ENCODE assay signal across 29 mouse cellular contexts in genomic region chr12:14880458-14880857, GRCm38 (mm10).
"Had no signal": no experiment of that assay in that cellular context is flagged by ENCODE, and none has a peak within 500 bp of the region (broad histone marks: within the 10 kb centered on the region; RNA-seq: fewer than 3 reads in every experiment).

No protein-coding gene starts in this region.

- H3K4me3 ChIP-seq: embryonic facial prominence, embryonic 10.5 days; embryonic facial prominence, embryonic 12.5 days; embryonic facial prominence, embryonic 13.5 days; embryonic facial prominence, embryonic 15.5 days; erythroblast, embryonic 14.5 days; forebrain, embryonic 10.5 days; forebrain, embryonic 12.5 days; forebrain, embryonic 13.5 days; forebrain, embryonic 15.5 days; gastrocnemius, adult 2 months; heart, adult 2 months had no signal

- H3K4me2 ChIP-seq: embryonic facial prominence, embryonic 12.5 days; embryonic facial prominence, embryonic 13.5 days; embryonic facial prominence, embryonic 15.5 days; forebrain, embryonic 12.5 days; forebrain, embryonic 13.5 days; forebrain, embryonic 15.5 days had no signal

- H3K9me3 ChIP-seq: embryonic facial prominence, embryonic 10.5 days; embryonic facial prominence, embryonic 12.5 days; embryonic facial prominence, embryonic 13.5 days; embryonic facial prominence, embryonic 15.5 days; forebrain, embryonic 10.5 days; forebrain, embryonic 12.5 days; forebrain, embryonic 13.5 days; forebrain, embryonic 15.5 days had no signal

- DNase-seq: cerebellum, adult 2 months; cerebellum, adult 8-10 months; cerebellum, adult 9-10 months; cerebellum, adult 9-11 months; cerebellum, postnatal 10 days; cerebellum, postnatal 14 days; cerebellum, postnatal 25 days; cerebellum, postnatal 36 days; embryo, embryonic 11 days; forebrain, postnatal 0 days; gastrocnemius, adult 2 months; gastrocnemius, postnatal 10 days; gastrocnemius, postnatal 14 days; gastrocnemius, postnatal 25 days; gastrocnemius, postnatal 36 days; heart, adult 11 months; heart, adult 18-20 months; heart, adult 2 months had no signal

- H3K36me3 ChIP-seq: embryonic facial prominence, embryonic 10.5 days; embryonic facial prominence, embryonic 12.5 days; embryonic facial prominence, embryonic 13.5 days; embryonic facial prominence, embryonic 15.5 days; forebrain, embryonic 10.5 days; forebrain, embryonic 12.5 days; forebrain, embryonic 15.5 days had no signal

- H3K4me1 ChIP-seq: embryonic facial prominence, embryonic 10.5 days; embryonic facial prominence, embryonic 12.5 days; embryonic facial prominence, embryonic 13.5 days; embryonic facial prominence, embryonic 15.5 days; forebrain, embryonic 10.5 days had no signal

- H3K27ac ChIP-seq: embryonic facial prominence, embryonic 10.5 days; embryonic facial prominence, embryonic 12.5 days; embryonic facial prominence, embryonic 13.5 days; embryonic facial prominence, embryonic 15.5 days; forebrain, embryonic 10.5 days; forebrain, embryonic 12.5 days; forebrain, embryonic 13.5 days; forebrain, embryonic 15.5 days; gastrocnemius, adult 2 months; heart, adult 2 months had no signal

- ATAC-seq: forebrain, embryonic 13.5 days; forebrain, embryonic 14.5 days; forebrain, embryonic 15.5 days; forebrain, embryonic 16.5 days; forebrain, postnatal 0 days had no signal

- H3K9ac ChIP-seq: embryonic facial prominence, embryonic 12.5 days; embryonic facial prominence, embryonic 13.5 days; embryonic facial prominence, embryonic 15.5 days; forebrain, embryonic 12.5 days; forebrain, embryonic 13.5 days; forebrain, embryonic 15.5 days; forebrain, postnatal 0 days had no signal

- H3K27me3 ChIP-seq: embryonic facial prominence, embryonic 12.5 days; embryonic facial prominence, embryonic 13.5 days; embryonic facial prominence, embryonic 15.5 days; forebrain, embryonic 12.5 days; forebrain, embryonic 13.5 days; forebrain, embryonic 15.5 days had no signal
